Mouse (Mus musculus): ENCODE results near the gene Znrf2.

DNA sequence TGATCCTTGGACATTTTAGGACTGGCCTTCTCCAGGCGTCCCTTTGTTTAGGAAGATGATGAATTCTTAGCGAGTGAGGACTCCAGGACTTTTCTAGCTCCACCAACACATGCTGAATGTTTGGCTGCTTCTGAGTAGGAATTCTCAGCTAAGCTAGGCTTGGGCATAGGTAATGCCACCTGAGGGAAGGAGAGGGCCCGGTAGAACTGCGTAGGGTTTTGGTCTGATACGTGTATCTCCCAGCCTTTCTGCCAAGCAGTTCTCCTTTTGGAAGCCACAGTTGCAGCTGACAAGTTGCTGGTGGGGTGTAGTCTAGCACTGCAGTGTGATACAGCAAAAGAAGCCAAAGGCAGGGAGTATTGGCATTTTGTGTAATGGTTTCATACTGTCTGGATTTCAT lies 10.9 kb upstream of the Znrf2 start:
- TF ChIP-seq CTCF (IDR thresholded peaks at IDR 0.05; ENCODE audit: insufficient read depth, low read depth, low read length) (no peak), POLR2A (IDR thresholded peaks at IDR 0.05; ENCODE audit: insufficient read depth, low read depth, low read length) (no peak)

All from olfactory bulb, adult 2 months (tissue).